Mouse (Mus musculus): ENCODE results near the gene Ifi206.
A peak's percentile ranks its signal among the peaks of the same experiment; 100 is the strongest.
"Not testable (repeated sequence)": the region's sequence is repeated elsewhere in the genome, so short reads cannot be mapped to it uniquely, and the experiment has no call there.

The Ifi206 gene

GRCm38 (mm10) chr1:173490812-173491480, at the start of gene Ifi206:
Ifi206 (minus strand) TSS chr1:173491041.
- not testable (repeated sequence) for DNase-seq (ENCODE audit: low spot score in 2 of 2)

GRCm38 (mm10) chr1:173535791-173536190, 45.0 kb upstream of the Ifi206 start, which contains the start of gene Ifi214:
Ifi214 (minus strand) TSS chr1:173535957.
- DNase-seq (ENCODE audit: low spot score in 2 of 2) = not testable (repeated sequence)

- no peak for DNase-seq (ENCODE audit: low spot score in 2 of 2)
These were observed 30.6 kb upstream of the Ifi206 start for GRCm38 (mm10) chr1:173521452-173521851.

GRCm38 (mm10) chr1:173510595-173510994, 19.8 kb upstream of the Ifi206 start:
- not testable (repeated sequence) for DNase-seq (ENCODE audit: low spot score in 2 of 2)

GRCm38 (mm10) chr1:173491483-173491882, 642 bp upstream of the Ifi206 start:
- not testable (repeated sequence) for DNase-seq (ENCODE audit: low spot score in 2 of 2)

GRCm38 (mm10) chr1:173481182-173481574, 9.7 kb downstream of the Ifi206 start:
- DNase-seq (ENCODE audit: low spot score in 2 of 2) = not testable (repeated sequence)

- DNase-seq (ENCODE audit: low spot score in 2 of 2) = not testable (repeated sequence)
These were observed 10.3 kb downstream of the Ifi206 start for GRCm38 (mm10) chr1:173480399-173481181.

GRCm38 (mm10) chr1:173456761-173457160, 34.1 kb downstream of the Ifi206 start:
- DNase-seq (ENCODE audit: low spot score in 2 of 2) = no peak

- DNase-seq (ENCODE audit: low spot score in 2 of 2) = peak in 1 of 2 experiments; percentile 67
These were observed 34.6 kb downstream of the Ifi206 start for GRCm38 (mm10) chr1:173456139-173456754.

GRCm38 (mm10) chr1:173451665-173452064, 39.2 kb downstream of the Ifi206 start:
- peak in 1 of 2 experiments; percentile 18 for DNase-seq (ENCODE audit: low spot score in 2 of 2)

- peak in 1 of 2 experiments; percentile 22 for DNase-seq (ENCODE audit: low spot score in 2 of 2)
These were observed 40.2 kb downstream of the Ifi206 start for GRCm38 (mm10) chr1:173450621-173451020.

GRCm38 (mm10) chr1:173447067-173447466, 43.8 kb downstream of the Ifi206 start:
- no peak for DNase-seq (ENCODE audit: low spot score in 2 of 2)

GRCm38 (mm10) chr1:173443061-173443460, 47.8 kb downstream of the Ifi206 start:
- DNase-seq (ENCODE audit: low spot score in 2 of 2) = no peak

GRCm38 (mm10) chr1:173441210-173441609, 49.6 kb downstream of the Ifi206 start:
- no peak for DNase-seq (ENCODE audit: low spot score in 2 of 2)

GRCm38 (mm10) chr1:173440681-173441080, 50.2 kb downstream of the Ifi206 start:
- no peak for DNase-seq (ENCODE audit: low spot score in 2 of 2)

- no peak for DNase-seq (ENCODE audit: low spot score in 2 of 2)
These were observed 53.5 kb downstream of the Ifi206 start for GRCm38 (mm10) chr1:173437161-173437953.

- DNase-seq (ENCODE audit: low spot score in 2 of 2) = no peak
These were observed 58.4 kb downstream of the Ifi206 start for GRCm38 (mm10) chr1:173432411-173432810.

- no peak for DNase-seq (ENCODE audit: low spot score in 2 of 2)
These were observed 60.7 kb downstream of the Ifi206 start for GRCm38 (mm10) chr1:173429995-173430699.

- no peak for DNase-seq (ENCODE audit: low spot score in 2 of 2)
These were observed 63.5 kb downstream of the Ifi206 start for GRCm38 (mm10) chr1:173427385-173427784.

- no peak for DNase-seq (ENCODE audit: low spot score in 2 of 2)
These were observed 64.5 kb downstream of the Ifi206 start for GRCm38 (mm10) chr1:173426345-173426744.

GRCm38 (mm10) chr1:173420374-173420773, 70.5 kb downstream of the Ifi206 start:
- DNase-seq (ENCODE audit: low spot score in 2 of 2) = no peak

All from frontal cortex, postnatal 36 days (tissue).